Mouse (Mus musculus) intestine, postnatal 0 days (tissue): ENCODE measurements around the gene Slc35c1. TPM values are rescaled to one million over a fixed set of nuclear protein-coding genes. Genes with fewer than 3 reads are reported as not detected.

ENCODE experiments used
- ATAC-seq: fragments of 200-750 bp; cut with Nextera tagmentation; 2 replicates; pipeline ENCODE4 v1.8.0; 2017; ENCODE audit warnings: mild to moderate bottlenecking, moderate TSS enrichment, moderate library complexity
- H3K27ac ChIP-seq: fragments of 300-500 bp; sonication (generic); 2 replicates; pipeline ENCODE4 v1.5.1; 2014; ENCODE audit warnings: mild to moderate bottlenecking, low read depth, low read length, moderate library complexity
- H3K27me3 ChIP-seq: fragments of 300-500 bp; sonication (generic); replicated peaks from 2 replicates; pipeline ENCODE4 v1.6.1; 2014; ENCODE audit warnings: low read length, mixed read lengths; ENCODE audit not compliant: control insufficient read depth, insufficient read depth
- H3K36me3 ChIP-seq: fragments of 300-500 bp; sonication (generic); 2 replicates; pipeline ENCODE4 v1.6.1; 2014; ENCODE audit warnings: mild to moderate bottlenecking, moderate library complexity; ENCODE audit not compliant: control insufficient read depth, insufficient read depth
- H3K4me1 ChIP-seq: fragments of 300-500 bp; sonication (generic); replicated peaks from 2 replicates; pipeline ENCODE4 v1.6.1; 2014; ENCODE audit warnings: antibody characterized with exemption, low read length, mixed read lengths; ENCODE audit not compliant: control insufficient read depth, insufficient read depth
- H3K4me2 ChIP-seq: fragments of 300-500 bp; sonication (generic); replicated peaks from 2 replicates; pipeline ENCODE4 v1.6.1; 2014; ENCODE audit warnings: low read depth, mild to moderate bottlenecking, moderate library complexity
- H3K4me3 ChIP-seq: fragments of 300-500 bp; sonication (generic); 2 replicates; pipeline ENCODE4 v1.5.1; 2014; ENCODE audit warnings: low read depth, low read length
- H3K9ac ChIP-seq: fragments of 300-500 bp; sonication (generic); 2 replicates; pipeline ENCODE4 v1.6.1; 2014; ENCODE audit warnings: mild to moderate bottlenecking, low read depth, low read length
- H3K9me3 ChIP-seq: fragments of 300-500 bp; sonication (generic); 2 replicates; pipeline ENCODE4 v1.6.1; 2016; ENCODE audit warnings: mixed run types; ENCODE audit not compliant: control insufficient read depth
- CTCF ChIP-seq: sonication (generic); IDR thresholded peaks from 2 replicates; pipeline ENCODE4 v1.5.1; 2016; ENCODE audit warnings: low read depth, mild to moderate bottlenecking, control low read depth, antibody characterized with exemption, moderate library complexity
- WGBS: fragments of 180-500 bp; shearing (Covaris S2); extraction: QIAGEN DNeasy Blood & Tissue Kit; methylation state at CpG from one replicate; pipeline ENCODE4 v1.1.7; 2014; 5-methylcytosine and 5-hydroxymethylcytosine counted together
- polyA plus RNA-seq: library from polyadenylated mRNA; unstranded; fragments of >200 nt; fragmentation: Nextera tagmentation; extraction: Ambion mirVana; gene quantifications from 2 replicates; pipeline ENCODE4 v1.2.1, GENCODE M21; 2015

Slc35c1 gene
- polyA plus RNA-seq, 1 experiment from 2014 or later = 59.2 TPM

DNA sequence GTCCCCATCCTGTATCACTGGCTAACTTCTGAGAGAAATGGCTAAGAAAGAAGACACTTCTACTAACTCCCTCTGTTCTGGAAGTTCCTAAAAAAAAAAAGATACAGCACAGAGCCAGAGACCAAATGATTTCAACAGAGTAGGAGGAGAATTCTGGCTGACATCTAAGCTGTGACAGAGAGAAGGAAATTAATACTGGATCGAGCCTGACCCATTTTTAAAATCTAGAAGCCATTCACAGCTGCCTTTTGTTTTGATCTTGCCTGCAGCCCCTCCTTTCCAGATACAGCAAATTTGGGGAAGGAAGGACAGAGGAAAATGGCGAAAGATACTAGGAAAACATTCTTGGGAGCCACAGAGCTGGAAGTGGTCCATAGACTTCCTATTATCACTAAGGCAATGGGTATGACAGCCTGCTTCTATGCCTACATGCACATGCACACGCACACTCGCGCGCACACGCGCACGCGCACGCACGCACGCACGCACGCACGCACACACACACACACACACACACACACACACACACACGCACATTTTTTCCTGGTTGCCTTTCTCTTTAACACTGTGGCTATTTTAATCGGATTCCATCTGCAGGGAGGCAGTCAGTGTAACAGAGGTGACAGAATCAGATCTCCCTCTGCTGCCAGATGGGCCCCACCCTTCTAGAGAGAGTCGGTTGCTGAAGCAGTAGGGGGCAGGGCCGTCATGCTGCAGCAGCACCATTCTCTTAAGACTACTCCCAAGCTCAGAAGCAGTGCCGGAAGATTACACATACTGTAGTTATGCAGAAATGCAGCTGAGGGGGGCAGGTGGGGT, 29.4 kb downstream of the Slc35c1 start:
- 63% methylated on average over 21 of the region's 21 CpGs for WGBS
- TF ChIP-seq CTCF = peak; percentile 48
- peak overlapping the region; percentile 90 for H3K4me2 ChIP-seq
- no peaks in the 10 kb centered on the region for H3K9me3 ChIP-seq
- H3K9ac ChIP-seq = no peak overlapping the region
- ATAC-seq = no peak
- H3K4me1 ChIP-seq = peaks cover 8% of the 10 kb centered on the region
- no peak overlapping the region for H3K27ac ChIP-seq
- peaks cover under 1% of the 10 kb centered on the region; the same call in 1 of the 2 replicates for H3K36me3 ChIP-seq
- H3K4me3 ChIP-seq = peak overlapping the region; percentile 88
- H3K27me3 ChIP-seq = no peaks in the 10 kb centered on the region

DNA sequence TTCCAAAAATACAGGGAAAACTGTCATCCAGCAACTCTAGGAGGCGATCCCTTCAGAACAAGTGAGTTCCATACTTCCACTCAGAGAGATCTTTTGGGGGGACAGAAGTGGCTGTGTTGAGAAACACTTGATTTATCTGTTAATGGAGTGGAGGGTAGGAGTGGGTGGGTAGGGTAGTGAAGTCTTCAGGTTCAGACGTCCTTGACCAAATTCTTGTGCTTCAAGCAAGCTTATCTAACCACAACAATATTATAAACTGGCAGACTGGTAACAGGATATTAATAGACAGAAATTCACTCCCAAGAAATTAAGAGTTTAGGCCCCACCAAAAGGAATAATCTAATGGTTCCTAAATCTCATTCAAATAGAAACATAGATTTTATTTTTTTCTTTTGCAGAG, 30.2 kb downstream of the Slc35c1 start:
- H3K27me3 ChIP-seq = no peaks in the 10 kb centered on the region
- no peak overlapping the region for H3K4me3 ChIP-seq
- no peak for ATAC-seq
- peaks cover 6% of the 10 kb centered on the region; the same call in 1 of the 2 replicates for H3K36me3 ChIP-seq
- no peak overlapping the region for H3K4me2 ChIP-seq
- TF ChIP-seq CTCF = no peak
- H3K9me3 ChIP-seq = no peaks in the 10 kb centered on the region
- WGBS = 63% methylated on average over 2 of the region's 2 CpGs
- H3K27ac ChIP-seq = no peak overlapping the region
- H3K9ac ChIP-seq = no peak overlapping the region
- peaks cover 13% of the 10 kb centered on the region for H3K4me1 ChIP-seq

DNA sequence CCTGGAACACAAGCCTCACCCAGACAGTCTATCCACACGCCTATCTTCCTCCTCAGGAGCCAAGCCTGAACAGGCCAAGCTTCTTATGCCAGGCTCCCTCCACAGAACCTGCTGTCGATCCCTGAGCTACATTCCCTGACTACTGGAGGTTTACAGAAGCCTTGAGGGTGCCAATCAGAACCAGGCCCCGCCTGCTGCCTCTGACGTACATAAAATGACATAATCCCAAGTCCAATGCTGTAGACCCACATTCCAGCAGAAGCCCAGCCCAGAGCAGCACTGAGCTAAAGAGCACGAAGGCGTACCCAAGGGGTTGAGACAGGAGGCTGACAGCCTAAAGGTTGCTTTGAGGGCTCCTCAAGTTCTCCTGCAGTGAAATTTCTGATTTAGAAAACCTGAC, 32.5 kb downstream of the Slc35c1 start:
- peak; percentile 77 for ATAC-seq
- Histone ChIP-seq H3K27ac (peak overlapping the region; percentile 23; the same call in 1 of the 2 replicates), H3K4me3 (no peak overlapping the region), H3K4me1 (peaks cover 16% of the 10 kb centered on the region), H3K9ac (no peak overlapping the region), H3K27me3 (no peaks in the 10 kb centered on the region), H3K36me3 (peaks cover 21% of the 10 kb centered on the region; the same call in 1 of the 2 replicates), H3K4me2 (no peak overlapping the region), H3K9me3 (no peaks in the 10 kb centered on the region)
- WGBS = 22% methylated on average over 6 of the region's 6 CpGs
- no peak; the same call in 1 of the 2 replicates for TF ChIP-seq CTCF

DNA sequence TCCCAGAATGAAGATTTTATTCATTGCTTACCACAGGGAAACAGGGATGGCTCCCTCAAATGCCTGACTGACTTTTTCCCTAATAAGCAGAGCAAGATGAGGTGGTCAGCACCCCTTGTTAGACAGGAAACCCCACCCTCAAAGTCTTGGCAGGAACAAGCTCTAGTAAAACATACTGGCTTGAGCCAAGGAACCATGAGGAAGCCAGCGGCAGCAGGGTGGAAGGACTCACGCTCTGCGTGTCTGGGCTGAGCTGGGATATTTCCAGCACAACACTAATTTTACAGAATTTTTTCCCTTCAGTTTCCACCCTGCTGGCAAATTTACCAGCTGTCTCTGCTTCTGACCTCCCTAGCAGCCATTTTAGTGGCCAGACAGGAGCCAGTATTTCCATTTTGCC, 33.9 kb downstream of the Slc35c1 start:
- Histone ChIP-seq H3K36me3 (peaks cover 35% of the 10 kb centered on the region), H3K27me3 (no peaks in the 10 kb centered on the region), H3K4me1 (peaks cover 15% of the 10 kb centered on the region), H3K4me3 (no peak overlapping the region), H3K9ac (no peak overlapping the region), H3K4me2 (no peak overlapping the region), H3K9me3 (no peaks in the 10 kb centered on the region), H3K27ac (no peak overlapping the region; the same call in 1 of the 2 replicates)
- TF ChIP-seq CTCF = no peak
- whole genome bisulfite sequencing = 62% methylated on average over 3 of the region's 3 CpGs
- ATAC-seq = no peak

DNA sequence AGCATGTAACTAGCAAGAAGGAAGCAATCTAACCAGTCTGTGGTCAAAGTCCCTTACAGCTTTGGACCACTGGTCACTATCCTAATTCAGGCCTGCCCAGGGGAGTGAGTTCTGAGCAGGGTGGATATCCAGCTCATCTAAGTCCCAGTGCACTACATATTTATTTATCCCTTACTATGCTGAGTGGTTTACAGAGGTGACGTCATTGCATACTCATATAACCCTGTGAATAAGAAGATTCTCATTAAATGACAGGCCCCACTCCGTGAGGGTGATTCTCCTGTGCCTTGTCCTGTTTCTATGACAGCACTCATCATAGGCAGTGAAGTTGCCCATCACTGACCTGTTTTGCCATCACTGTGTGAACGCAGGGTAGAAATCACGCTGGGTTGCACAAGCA, 35.0 kb downstream of the Slc35c1 start:
- ATAC-seq = peak; percentile 7; the same call in 1 of the 2 replicates
- Histone ChIP-seq H3K4me2 (no peak overlapping the region), H3K27ac (peak overlapping the region; percentile 64; the same call in 1 of the 2 replicates), H3K4me3 (no peak overlapping the region), H3K9ac (no peak overlapping the region), H3K27me3 (no peaks in the 10 kb centered on the region), H3K36me3 (peaks cover 46% of the 10 kb centered on the region), H3K4me1 (peaks cover 11% of the 10 kb centered on the region), H3K9me3 (no peaks in the 10 kb centered on the region)
- no peak for TF ChIP-seq CTCF
- WGBS = 67% methylated on average over 4 of the region's 4 CpGs

DNA sequence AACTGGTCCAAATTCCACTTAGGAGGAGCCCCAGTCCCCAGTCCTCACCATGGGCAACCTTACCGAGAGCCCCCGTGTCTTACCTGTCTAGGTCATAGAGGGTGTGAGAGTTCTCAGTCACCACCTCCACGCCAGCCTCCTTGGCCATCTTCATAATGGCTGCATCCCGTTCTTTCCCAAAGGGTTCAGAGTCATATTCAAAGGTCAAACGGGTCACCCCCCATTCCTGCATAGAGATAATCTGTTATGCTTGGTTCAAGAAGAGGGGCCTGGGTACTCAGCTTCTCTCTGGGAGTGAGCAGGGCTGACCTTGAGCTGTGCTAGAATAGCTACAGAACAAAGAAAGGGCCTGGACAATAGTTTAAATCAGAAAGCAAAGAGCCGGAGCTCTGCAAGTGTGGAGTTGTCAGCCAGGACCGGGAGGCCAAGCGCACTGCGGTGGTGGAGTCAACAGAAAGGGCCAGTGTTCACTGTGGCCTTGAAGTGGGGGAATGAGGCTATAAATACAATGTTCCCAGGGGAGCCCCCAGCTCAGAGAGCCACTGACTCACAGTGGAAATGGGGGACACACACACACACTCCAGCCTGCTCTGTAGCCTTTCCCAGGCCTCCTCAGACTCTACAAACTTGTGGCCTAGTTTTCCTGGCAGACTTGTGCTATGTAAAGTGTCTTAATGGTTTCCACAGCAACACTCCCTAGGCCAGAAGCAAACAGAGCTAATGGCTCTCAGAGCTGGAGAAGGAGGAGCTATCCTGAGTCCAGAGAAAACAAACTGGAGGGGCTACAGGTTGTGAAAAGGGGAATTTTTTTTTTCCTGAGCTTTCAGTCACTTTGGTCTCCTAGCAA, 35.7 kb downstream of the Slc35c1 start:
- Histone ChIP-seq H3K4me3 (no peak overlapping the region), H3K4me2 (0 out of 2 replicates have a peak overlapping the region, but pooled peaks have one; percentile 13), H3K9ac (no peak overlapping the region), H3K27me3 (no peaks in the 10 kb centered on the region), H3K36me3 (peaks cover 53% of the 10 kb centered on the region), H3K4me1 (peaks cover 11% of the 10 kb centered on the region), H3K27ac (peak overlapping the region; percentile 64), H3K9me3 (no peaks in the 10 kb centered on the region)
- TF ChIP-seq CTCF = no peak
- 54% methylated on average over 9 of the region's 9 CpGs for WGBS
- peak; percentile 11; the same call in 1 of the 2 replicates for ATAC-seq
